Mouse (Mus musculus): ENCODE results near the gene Rab25.

DNA sequence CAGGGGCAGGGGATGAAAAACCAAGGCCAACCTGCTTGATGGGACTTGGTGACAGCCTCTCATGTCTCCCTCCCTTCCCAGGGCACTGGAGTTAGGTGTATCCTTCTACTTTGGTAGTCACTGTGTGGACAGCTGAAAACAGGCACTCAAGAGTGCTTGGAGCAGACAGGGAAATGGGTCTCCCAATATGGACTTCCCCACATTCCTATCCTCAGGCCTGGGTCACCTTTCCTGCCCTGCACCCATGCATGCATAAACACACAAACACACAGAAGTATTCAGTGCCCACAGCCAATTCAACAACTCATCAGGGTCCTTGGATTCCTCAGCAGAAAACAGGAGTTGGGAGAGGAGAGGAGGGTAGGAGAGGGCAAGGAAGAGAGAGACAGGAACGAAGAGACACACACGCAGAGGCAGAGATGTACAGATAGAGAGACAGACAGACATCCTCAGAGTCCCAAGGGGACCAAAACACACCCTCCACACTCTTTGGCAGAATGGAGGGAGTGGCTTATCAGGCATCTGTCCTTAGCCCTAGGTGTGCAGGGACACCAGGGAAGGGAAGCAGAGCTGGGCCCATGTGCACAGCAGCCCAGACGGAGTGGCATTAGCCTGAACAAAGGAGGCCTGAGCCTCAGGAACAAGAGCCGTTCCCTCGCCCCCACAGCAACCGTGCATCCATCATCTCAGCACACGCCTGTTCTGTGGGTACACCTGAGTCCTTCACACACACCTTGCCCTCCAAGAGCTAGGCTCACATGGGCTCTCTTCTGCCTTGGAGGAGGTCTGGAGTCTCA, 18.7 kb downstream of the Rab25 start:
- no peak for TF ChIP-seq POLR2A (IDR thresholded peaks at IDR 0.05; ENCODE audit: control insufficient read depth, extremely low read depth, insufficient read depth, low read length, poor library complexity)
- no peak for TF ChIP-seq CTCF (IDR thresholded peaks at IDR 0.05; ENCODE audit: borderline replicate concordance, control insufficient read depth, extremely low read depth, insufficient read depth, low read length, poor library complexity)

Data from thymus, adult 2 months (tissue).